Mouse (Mus musculus): Measurements from ENCODE around the gene Sun1.

- TF ChIP-seq CTCF (IDR thresholded peaks at IDR 0.05) (no peak), EP300 (IDR thresholded peaks at IDR 0.05) (no peak)
Measured at GRCm38 (mm10) chr5:139247767-139248166, 47.3 kb downstream of the Sun1 start.
